Mouse (Mus musculus) heart, adult 2 months (tissue): ENCODE results near the gene Rab5c. TPM values are rescaled to one million over a fixed set of nuclear protein-coding genes. Genes with fewer than 3 reads are reported as not detected.
A peak's percentile ranks its signal among the peaks of the same experiment; 100 is the strongest.

Experiments used
- DNase-seq, 2 experiments: peaks; one replicate each; pipeline ENCODE4 v3.0.0; 2021
- H3K27ac ChIP-seq: fragments of 200-600 bp; 2 replicates; pipeline ENCODE4 v1.8.1; 2022
- H3K27me3 ChIP-seq: fragments of 200-500 bp; 2 replicates; pipeline ENCODE4 v1.6.1; 2012; ENCODE audit warnings: mild to moderate bottlenecking, low read length, inconsistent platforms, mixed read lengths; ENCODE audit not compliant: control insufficient read depth, insufficient read depth
- H3K36me3 ChIP-seq: fragments of 200-500 bp; 2 replicates; pipeline ENCODE4 v1.6.1; 2012; ENCODE audit warnings: low read length, inconsistent platforms; ENCODE audit not compliant: control insufficient read depth, insufficient read depth
- H3K4me1 ChIP-seq: fragments of 200-500 bp; 2 replicates; pipeline ENCODE4 v1.6.1; 2011; ENCODE audit warnings: low read length; ENCODE audit not compliant: control insufficient read depth, insufficient read depth
- H3K4me3 ChIP-seq: fragments of 200-600 bp; 2 replicates; pipeline ENCODE4 v1.8.1; 2022
- H3K79me2 ChIP-seq: fragments of 200-500 bp; replicated peaks from 2 replicates; pipeline ENCODE4 v1.6.1; 2012; ENCODE audit warnings: mild to moderate bottlenecking, inconsistent platforms, low read length, moderate library complexity, mixed read lengths; ENCODE audit not compliant: control insufficient read depth, insufficient read depth
- H3K9ac ChIP-seq: fragments of 200-500 bp; 2 replicates; pipeline ENCODE4 v1.6.1; 2012; ENCODE audit warnings: low read depth, mild to moderate bottlenecking, control low read depth, inconsistent platforms, low read length, mixed read lengths
- CTCF ChIP-seq: fragments of 200-600 bp; IDR thresholded peaks from 2 replicates; pipeline ENCODE4 v1.8.1; 2022; ENCODE audit warnings: antibody characterized with exemption, mild to moderate bottlenecking, moderate library complexity
- EP300 ChIP-seq: fragments of 200-500 bp; IDR thresholded peaks from 2 replicates; pipeline ENCODE4 v1.6.1; 2011; ENCODE audit warnings: low read depth, low read length, control low read depth; ENCODE audit not compliant: insufficient read depth
- POLR2A ChIP-seq: fragments of 200-500 bp; IDR thresholded peaks from 2 replicates; pipeline ENCODE4 v1.6.1; 2011; ENCODE audit warnings: mild to moderate bottlenecking, low read depth, low read length, control low read depth; ENCODE audit not compliant: insufficient read depth
- WGBS: fragments of 180-500 bp; shearing (Covaris S2); methylation state at CpG from one replicate; pipeline ENCODE4 v1.1.7; 2018; 5-methylcytosine and 5-hydroxymethylcytosine counted together
- intact Hi-C: fragments of 180-260 bp; cut with DNase I; formaldehyde crosslinking; loops from one replicate; pipeline ENCODE4 v1.15.1; 2025
- polyA plus RNA-seq: library from polyadenylated mRNA; depleted of rRNA; stranded (reverse); fragments of >200 nt; gene quantifications from 2 replicates; pipeline ENCODE4 v1.2.3, GENCODE M21; 2012
- total RNA-seq, 2 experiments: library from RNA; stranded (reverse); gene quantifications; 2 replicates each; pipeline ENCODE4 v1.2.3; 2021

Gene Rab5c
- total and polyA plus RNA-seq, 3 experiments = 53.0 to 69.3 (median 56.3) TPM

DNA sequence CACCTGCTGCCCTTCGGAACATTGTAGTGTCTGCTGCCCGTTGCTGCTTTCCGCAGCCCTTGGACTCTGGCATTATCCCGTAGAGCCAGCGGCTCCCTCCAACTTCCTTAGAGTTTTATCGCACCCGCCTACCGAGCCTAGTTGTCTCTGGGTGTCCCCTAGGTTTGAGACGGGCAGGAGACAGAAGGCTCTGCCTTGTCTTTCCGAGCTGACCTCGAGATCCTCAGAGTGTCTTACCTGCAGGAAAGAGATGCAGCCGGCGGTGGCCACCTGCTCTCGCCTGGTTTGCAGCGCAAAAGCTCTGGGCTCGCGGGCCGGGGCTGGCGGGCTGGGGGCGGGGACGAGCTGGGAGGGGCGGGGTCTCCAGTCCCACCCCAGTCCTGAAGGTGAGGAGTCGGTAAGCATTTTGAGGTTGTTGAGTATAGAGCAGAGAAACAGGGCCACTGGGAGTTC lies 45.8 kb downstream of the Rab5c start, which contains the start of gene Zfp385c:
Gene Zfp385c, minus strand, starts transcription at position 292 of the 453 bp plus-strand sequence.
- intact Hi-C loops = no loop called here
- peak within 1 kb of the TSS; percentile 9; the same call in 1 of the 2 replicates for H3K4me3 ChIP-seq

DNA sequence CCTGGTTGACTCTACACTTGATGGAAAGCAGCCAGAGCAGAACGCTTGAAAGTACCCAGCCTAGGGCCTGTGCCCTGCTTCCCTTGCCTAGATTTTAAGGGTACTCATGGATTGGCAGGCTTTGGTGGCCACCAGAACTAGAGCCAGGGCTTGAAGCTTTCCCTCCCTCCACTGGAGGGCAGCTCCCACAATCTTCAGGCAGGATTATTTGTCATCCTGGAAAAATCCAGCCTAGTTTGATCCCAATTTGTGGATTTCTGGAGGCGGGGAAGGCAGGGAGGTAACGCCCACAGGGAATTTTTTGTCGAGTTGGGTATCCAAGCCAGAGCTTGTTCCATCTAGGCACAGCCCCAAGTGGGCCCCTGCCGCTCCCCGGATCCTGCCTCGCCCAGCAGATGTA lies 47.6 kb downstream of the Rab5c start:
- Histone ChIP-seq H3K9ac (no peak overlapping the region), H3K27me3 (no peaks in the 10 kb centered on the region), H3K4me1 (no peaks in the 10 kb centered on the region; the same call in 1 of the 2 replicates), H3K4me3 (no peak overlapping the region), H3K27ac (no peak overlapping the region), H3K79me2 (no peaks in the 10 kb centered on the region), H3K36me3 (no peaks in the 10 kb centered on the region)
- WGBS = 66% methylated on average over 7 of the region's 7 CpGs
- DNase-seq = no peak
- no peak for TF ChIP-seq POLR2A
- no peak for TF ChIP-seq EP300
- TF ChIP-seq CTCF = peak; percentile 29
- intact Hi-C loops = no loop called here

More for the DNA sequence above, 45.8 kb downstream of the Rab5c start, which contains the start of gene Zfp385c:
- WGBS = 2% methylated on average over 23 of the region's 23 CpGs
- no peaks in the 10 kb centered on the region for H3K79me2 ChIP-seq
- no peak for DNase-seq
- no peak for TF ChIP-seq EP300
- no peak for TF ChIP-seq POLR2A
- TF ChIP-seq CTCF = no peak
- no peaks in the 10 kb centered on the region for H3K36me3 ChIP-seq
- no peaks in the 10 kb centered on the region for H3K27me3 ChIP-seq
- H3K27ac ChIP-seq = no peak within 1 kb of the TSS
- H3K4me1 ChIP-seq = no peaks in the 10 kb centered on the region; the same call in 1 of the 2 replicates
- no peak within 1 kb of the TSS for H3K9ac ChIP-seq

DNA sequence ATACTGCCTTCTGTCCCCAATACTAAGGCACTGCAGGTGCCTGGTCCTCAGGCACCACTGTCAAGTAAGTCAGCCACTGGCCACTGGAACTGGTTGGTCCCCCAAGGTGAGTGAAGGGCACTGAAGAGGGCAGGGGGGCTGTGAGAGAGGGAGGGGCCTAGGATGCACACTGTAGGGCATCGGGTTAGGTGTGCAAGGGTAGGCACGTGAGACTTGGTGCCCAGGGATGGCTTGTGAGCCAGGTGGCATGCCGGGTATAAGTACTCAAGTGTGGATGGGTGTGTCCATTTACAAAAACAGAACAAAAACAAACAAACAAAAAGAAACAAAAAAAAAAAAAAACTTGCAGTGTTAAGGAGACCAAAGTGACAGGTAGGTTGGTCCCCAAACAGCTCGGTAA lies 49.6 kb downstream of the Rab5c start:
- Histone ChIP-seq H3K9ac (no peak overlapping the region), H3K36me3 (no peaks in the 10 kb centered on the region)
- no peak for DNase-seq

DNA sequence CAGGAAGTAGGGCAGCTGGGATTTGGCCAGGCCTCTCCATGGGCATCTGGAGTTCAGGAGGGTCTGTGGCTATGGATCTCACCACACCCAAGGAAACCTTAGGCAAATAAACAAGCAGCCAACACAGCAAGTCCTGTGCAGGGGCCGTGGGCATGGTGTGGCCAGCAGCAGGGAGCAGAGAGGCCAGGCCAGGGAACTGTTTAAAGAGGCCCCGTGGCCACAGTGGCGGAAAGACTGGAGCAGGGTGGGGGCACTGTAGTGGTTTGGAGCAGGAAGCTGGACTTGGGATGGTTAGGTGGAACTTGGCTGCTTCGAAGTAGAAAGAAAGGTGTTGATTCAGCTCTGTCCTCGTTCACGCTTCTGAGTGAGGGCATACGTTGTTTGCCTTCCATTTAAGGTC lies 50.8 kb downstream of the Rab5c start:
- 82% methylated on average over 7 of the region's 7 CpGs for WGBS
- Histone ChIP-seq H3K27me3 (no peaks in the 10 kb centered on the region), H3K4me1 (no peaks in the 10 kb centered on the region; the same call in 1 of the 2 replicates), H3K79me2 (no peaks in the 10 kb centered on the region), H3K9ac (no peak overlapping the region), H3K27ac (no peak overlapping the region), H3K36me3 (no peaks in the 10 kb centered on the region), H3K4me3 (no peak overlapping the region)
- intact Hi-C loops = no loop called here
- TF ChIP-seq CTCF = no peak
- TF ChIP-seq POLR2A = no peak
- no peak for TF ChIP-seq EP300
- no peak for DNase-seq

More for the DNA sequence above, 49.6 kb downstream of the Rab5c start:
- TF ChIP-seq EP300 (no peak), POLR2A (no peak), CTCF (no peak)
- Histone ChIP-seq H3K27ac (no peak overlapping the region), H3K79me2 (no peaks in the 10 kb centered on the region), H3K4me3 (no peak overlapping the region), H3K4me1 (no peaks in the 10 kb centered on the region; the same call in 1 of the 2 replicates), H3K27me3 (no peaks in the 10 kb centered on the region)
- 79% methylated on average over 4 of the region's 4 CpGs for WGBS
- intact Hi-C loops = no loop called here

DNA sequence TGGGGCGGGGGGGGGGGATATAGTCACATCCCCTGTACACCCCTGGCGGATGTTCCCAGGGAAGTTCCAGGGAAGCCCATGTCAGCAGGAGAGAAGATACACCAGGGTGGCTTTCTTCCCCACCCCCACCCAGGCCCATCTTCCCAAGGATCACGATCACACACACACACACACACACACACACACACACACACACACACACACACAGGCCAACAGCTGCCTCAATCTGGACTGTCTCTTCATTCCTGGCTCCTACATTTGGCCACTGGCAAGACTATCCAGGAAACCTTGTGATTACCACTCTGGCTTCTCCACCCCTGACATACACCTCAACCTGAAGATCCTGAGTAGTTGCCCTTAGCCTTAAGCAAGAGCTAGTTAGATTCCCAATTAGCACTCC lies 52.6 kb downstream of the Rab5c start:
- H3K79me2 ChIP-seq = no peaks in the 10 kb centered on the region
- no peak for TF ChIP-seq POLR2A
- TF ChIP-seq CTCF = no peak
- no peak for TF ChIP-seq EP300
- no peaks in the 10 kb centered on the region for H3K27me3 ChIP-seq
- H3K9ac ChIP-seq = no peak overlapping the region
- DNase-seq = no peak
- no peak overlapping the region for H3K27ac ChIP-seq
- H3K4me3 ChIP-seq = no peak overlapping the region
- H3K36me3 ChIP-seq = no peaks in the 10 kb centered on the region
- intact Hi-C loops = no loop called here
- H3K4me1 ChIP-seq = no peaks in the 10 kb centered on the region
- 67% methylated on average over 3 of the region's 3 CpGs for WGBS

DNA sequence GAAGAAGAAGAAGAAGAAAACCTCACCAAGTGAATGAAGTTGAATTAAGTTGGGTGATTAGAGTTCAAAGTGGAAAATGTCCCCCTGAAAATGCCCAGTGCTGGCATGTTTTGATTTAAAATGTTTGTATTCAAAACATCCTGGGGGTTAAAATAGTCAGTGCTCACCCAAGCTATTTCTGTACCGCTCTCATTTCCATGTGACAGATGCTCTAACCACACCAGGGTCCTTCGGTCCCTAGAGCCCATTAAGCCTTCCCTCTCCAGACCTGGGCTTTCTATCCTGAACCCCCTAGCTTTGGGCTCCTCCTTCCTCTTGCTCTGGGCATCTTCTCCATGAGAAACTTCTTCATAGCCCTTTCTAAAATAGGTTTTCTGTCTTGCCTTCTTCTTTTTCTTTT lies 53.9 kb downstream of the Rab5c start:
- Histone ChIP-seq H3K27ac (no peak overlapping the region), H3K4me3 (no peak overlapping the region), H3K36me3 (no peaks in the 10 kb centered on the region), H3K27me3 (no peaks in the 10 kb centered on the region), H3K79me2 (no peaks in the 10 kb centered on the region), H3K9ac (no peak overlapping the region), H3K4me1 (no peaks in the 10 kb centered on the region)
- no peak for TF ChIP-seq CTCF
- no peak for TF ChIP-seq EP300
- no peak for TF ChIP-seq POLR2A
- DNase-seq = no peak
- 67% methylated on average over 2 of the region's 2 CpGs for WGBS
- intact Hi-C loops = no loop called here
